Mouse (Mus musculus): ENCODE results near the gene Rpl9-ps6. TPM values are rescaled to one million over a fixed set of nuclear protein-coding genes. Genes with fewer than 3 reads are reported as not detected.
"Not testable (repeated sequence)": the region's sequence is repeated elsewhere in the genome, so short reads cannot be mapped to it uniquely, and the experiment has no call there.

The Rpl9-ps6 gene
- polyA plus RNA-seq, 1 experiment from 2014 or later: 49.6 TPM

DNA sequence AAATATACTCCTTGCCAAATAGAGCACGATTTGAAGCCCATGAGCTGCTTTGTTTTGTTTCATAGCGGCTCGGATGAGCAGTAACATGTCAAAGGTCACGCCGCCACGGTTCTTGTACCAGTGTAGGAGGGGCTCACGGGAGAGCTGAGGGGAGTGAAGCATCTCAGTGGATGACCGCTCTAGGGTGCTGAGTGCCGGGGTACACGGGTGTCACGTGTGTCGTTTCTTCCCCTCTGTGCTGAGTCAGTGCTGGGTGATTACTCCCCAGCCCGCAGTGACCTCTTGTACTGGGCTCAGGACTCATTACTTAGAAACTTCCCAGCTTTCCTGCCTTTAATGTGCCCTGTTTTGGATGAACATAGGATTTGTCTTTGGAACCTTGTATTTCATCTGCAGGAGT, 28.2 kb upstream of the Rpl9-ps6 start:
- no peaks in the 10 kb centered on the region for H3K4me1 ChIP-seq
- H3K9me3 ChIP-seq (replicated peaks): no peaks in the 10 kb centered on the region
- H3K4me3 ChIP-seq (replicated peaks): no peak overlapping the region
- no peak; the same call in 1 of the 2 replicates for ATAC-seq (ENCODE audit: low FRiP score)
- H3K27ac ChIP-seq (replicated peaks): no peak overlapping the region
- no peak overlapping the region for H3K9ac ChIP-seq (replicated peaks)
- H3K36me3 ChIP-seq: peaks cover 22% of the 10 kb centered on the region
- H3K27me3 ChIP-seq (replicated peaks): no peaks in the 10 kb centered on the region
- no peak overlapping the region for H3K4me2 ChIP-seq
- WGBS: 91% methylated on average over 13 of the region's 13 CpGs

DNA sequence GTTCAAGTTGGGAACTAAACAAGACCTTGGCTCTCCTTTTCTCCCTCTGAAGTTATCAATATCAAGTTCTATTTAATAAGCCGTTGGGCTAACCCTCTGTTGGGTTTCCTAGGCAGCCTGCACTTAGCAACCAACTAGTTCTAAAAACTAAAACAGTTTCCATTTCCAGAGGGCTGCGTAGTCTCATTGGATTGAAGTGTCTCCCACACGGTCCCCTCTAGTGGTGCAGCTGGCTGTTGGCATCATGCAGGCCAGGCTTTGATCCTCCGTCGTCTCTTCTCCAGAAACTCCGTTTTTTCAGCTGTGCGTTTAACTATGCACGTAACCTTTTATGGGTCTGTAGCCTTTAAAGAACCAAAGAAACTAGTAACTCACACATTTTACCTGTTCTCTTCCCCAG, 27.1 kb upstream of the Rpl9-ps6 start:
- Histone ChIP-seq H3K9ac (replicated peaks) (no peak overlapping the region), H3K36me3 (peaks cover 18% of the 10 kb centered on the region), H3K4me2 (no peak overlapping the region), H3K27ac (replicated peaks) (no peak overlapping the region), H3K4me1 (peaks cover 6% of the 10 kb centered on the region; the same call in 1 of the 2 replicates), H3K4me3 (replicated peaks) (no peak overlapping the region), H3K9me3 (replicated peaks) (no peaks in the 10 kb centered on the region), H3K27me3 (replicated peaks) (no peaks in the 10 kb centered on the region)
- no peak for ATAC-seq (ENCODE audit: low FRiP score)
- 85% methylated on average over 8 of the region's 8 CpGs for WGBS

- H3K4me3 ChIP-seq (replicated peaks): no peak overlapping the region
- H3K27ac ChIP-seq (replicated peaks): no peak overlapping the region
- no peak overlapping the region for H3K4me2 ChIP-seq
- H3K4me1 ChIP-seq: peaks cover 9% of the 10 kb centered on the region; the same call in 1 of the 2 replicates
- WGBS: 92% methylated on average over 5 of the region's 5 CpGs
- no peak for ATAC-seq (ENCODE audit: low FRiP score)
- H3K27me3 ChIP-seq (replicated peaks): no peaks in the 10 kb centered on the region
- no peak overlapping the region for H3K9ac ChIP-seq (replicated peaks)
- peaks cover 13% of the 10 kb centered on the region for H3K36me3 ChIP-seq
- H3K9me3 ChIP-seq (replicated peaks): no peaks in the 10 kb centered on the region
These were observed 26.6 kb upstream of the Rpl9-ps6 start for GRCm38 (mm10) chr19:32492981-32493380.

GRCm38 (mm10) chr19:32492339-32492738, 26.0 kb upstream of the Rpl9-ps6 start:
- no peak for ATAC-seq (ENCODE audit: low FRiP score)
- Histone ChIP-seq H3K36me3 (peaks cover 12% of the 10 kb centered on the region; the same call in 1 of the 2 replicates), H3K9ac (replicated peaks) (no peak overlapping the region)

GRCm38 (mm10) chr19:32490976-32491375, 24.6 kb upstream of the Rpl9-ps6 start:
- H3K9ac ChIP-seq (replicated peaks): no peak overlapping the region
- 96% methylated on average over 2 of the region's 2 CpGs for WGBS
- H3K4me3 ChIP-seq (replicated peaks): no peak overlapping the region
- no peak overlapping the region for H3K27ac ChIP-seq (replicated peaks)
- no peak for ATAC-seq (ENCODE audit: low FRiP score)
- peaks cover 9% of the 10 kb centered on the region; the same call in 1 of the 2 replicates for H3K36me3 ChIP-seq
- H3K4me1 ChIP-seq: peaks cover 25% of the 10 kb centered on the region
- H3K27me3 ChIP-seq (replicated peaks): no peaks in the 10 kb centered on the region
- no peak overlapping the region for H3K4me2 ChIP-seq
- no peaks in the 10 kb centered on the region for H3K9me3 ChIP-seq (replicated peaks)

More at GRCm38 (mm10) chr19:32492339-32492738, 26.0 kb upstream of the Rpl9-ps6 start:
- Histone ChIP-seq H3K27me3 (replicated peaks) (no peaks in the 10 kb centered on the region), H3K9me3 (replicated peaks) (no peaks in the 10 kb centered on the region), H3K27ac (replicated peaks) (no peak overlapping the region), H3K4me1 (peaks cover 16% of the 10 kb centered on the region), H3K4me3 (replicated peaks) (no peak overlapping the region), H3K4me2 (no peak overlapping the region)
- WGBS: 98% methylated on average over 3 of the region's 3 CpGs

DNA sequence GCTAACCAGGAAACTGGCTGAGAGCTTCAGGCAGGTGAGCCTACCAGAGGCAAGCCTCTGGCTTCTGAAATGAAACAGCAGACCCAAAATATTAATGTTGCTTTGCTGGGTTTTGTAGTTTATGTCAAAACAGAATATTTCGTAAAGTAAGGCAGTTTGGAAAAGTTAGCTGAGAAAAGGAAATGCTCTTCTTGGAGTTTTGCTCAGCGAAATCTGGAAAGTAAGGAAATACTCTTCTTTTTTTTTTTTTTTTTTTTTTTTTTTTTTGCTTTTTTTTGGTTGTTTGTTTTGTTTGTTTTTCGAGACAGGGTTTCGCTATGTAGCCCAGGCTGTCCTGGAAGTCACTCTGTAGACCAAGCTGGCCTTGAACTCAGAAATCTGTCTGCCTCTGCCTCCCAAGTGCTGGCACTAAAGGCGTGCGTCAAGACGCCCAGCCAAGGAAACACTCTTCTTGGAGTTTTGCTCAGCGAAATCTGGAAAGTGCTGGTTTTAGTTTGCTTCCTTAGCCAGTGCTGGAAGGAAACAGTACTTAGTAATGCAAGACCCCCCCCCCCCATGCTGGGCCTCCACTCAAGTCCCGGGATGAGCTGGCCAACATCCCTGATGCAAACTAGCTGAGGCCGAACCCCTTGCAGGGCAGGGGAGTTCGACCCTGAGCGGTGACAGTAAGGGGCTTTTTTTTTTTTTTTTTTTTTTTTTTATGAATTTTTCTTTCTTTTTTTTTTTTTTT, 23.0 kb upstream of the Rpl9-ps6 start:
- no peak overlapping the region for H3K4me2 ChIP-seq
- peaks cover 9% of the 10 kb centered on the region; the same call in 1 of the 2 replicates for H3K36me3 ChIP-seq
- no peaks in the 10 kb centered on the region for H3K27me3 ChIP-seq (replicated peaks)
- H3K9ac ChIP-seq (replicated peaks): no peak overlapping the region
- H3K4me3 ChIP-seq (replicated peaks): no peak overlapping the region
- no peak for ATAC-seq (ENCODE audit: low FRiP score)
- 92% methylated on average over 12 of the region's 12 CpGs for WGBS
- H3K4me1 ChIP-seq: peaks cover 33% of the 10 kb centered on the region
- H3K27ac ChIP-seq (replicated peaks): no peak overlapping the region
- no peaks in the 10 kb centered on the region for H3K9me3 ChIP-seq (replicated peaks)

- no peaks in the 10 kb centered on the region for H3K9me3 ChIP-seq (replicated peaks)
- ATAC-seq (ENCODE audit: low FRiP score): no peak
- peak overlapping the region; percentile 86 for H3K4me2 ChIP-seq
- WGBS: 93% methylated on average over 8 of the region's 8 CpGs
- no peaks in the 10 kb centered on the region for H3K27me3 ChIP-seq (replicated peaks)
- 0 out of 2 replicates have a peak overlapping the region, but pooled peaks have one; percentile 4 for H3K9ac ChIP-seq (replicated peaks)
- peaks cover 33% of the 10 kb centered on the region for H3K4me1 ChIP-seq
- H3K4me3 ChIP-seq (replicated peaks): no peak overlapping the region
- 0 out of 2 replicates have a peak, but pooled peaks cover 6% of the 10 kb centered on the region for H3K36me3 ChIP-seq
- H3K27ac ChIP-seq (replicated peaks): no peak overlapping the region
These were observed 21.3 kb upstream of the Rpl9-ps6 start for GRCm38 (mm10) chr19:32487595-32488255.

DNA sequence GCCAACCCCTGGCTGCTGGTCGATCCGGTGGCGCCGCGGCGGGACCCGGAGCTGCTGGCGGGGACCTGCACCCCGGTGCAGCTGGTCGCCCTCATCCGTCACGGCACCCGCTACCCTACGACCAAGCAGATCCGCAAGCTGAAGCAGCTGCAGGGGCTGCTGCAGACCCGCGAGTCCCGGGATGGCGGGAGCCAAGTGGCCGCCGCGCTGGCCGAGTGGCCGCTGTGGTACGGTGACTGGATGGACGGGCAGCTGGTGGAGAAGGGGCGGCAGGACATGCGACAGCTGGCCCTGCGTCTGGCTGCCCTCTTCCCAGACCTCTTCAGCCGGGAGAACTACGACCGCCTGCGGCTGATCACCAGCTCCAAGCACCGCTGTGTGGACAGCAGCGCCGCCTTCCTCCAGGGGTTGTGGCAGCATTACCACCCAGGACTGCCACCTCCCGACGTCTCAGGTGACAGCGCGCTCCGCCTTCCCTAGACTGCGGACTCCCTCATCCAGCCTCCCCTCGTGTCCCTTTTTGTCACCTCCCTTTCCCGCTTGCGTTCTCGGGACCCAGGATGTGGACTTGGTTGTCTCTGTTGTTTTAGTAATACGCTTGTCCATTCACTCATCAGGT, 19.8 kb upstream of the Rpl9-ps6 start:
- H3K36me3 ChIP-seq; H3K9me3 ChIP-seq (replicated peaks); H3K27me3 ChIP-seq (replicated peaks): not testable (repeated sequence)
- peak; percentile 90 for ATAC-seq (ENCODE audit: low FRiP score)
- H3K27ac ChIP-seq (replicated peaks): peak overlapping the region; percentile 88
- peak overlapping the region; percentile 86 for H3K4me2 ChIP-seq
- H3K9ac ChIP-seq (replicated peaks): peak overlapping the region; percentile 79
- under 1% methylated on average over 46 of the region's 47 CpGs for WGBS
- peaks cover 33% of the 10 kb centered on the region for H3K4me1 ChIP-seq
- peak overlapping the region; percentile 84 for H3K4me3 ChIP-seq (replicated peaks)

- Histone ChIP-seq H3K27ac (replicated peaks) (peak within 1 kb of the TSS; percentile 88), H3K4me3 (replicated peaks) (peak within 1 kb of the TSS; percentile 84), H3K36me3 (no peaks in the 10 kb centered on the region), H3K4me2 (peak within 1 kb of the TSS; percentile 86), H3K9ac (replicated peaks) (peak within 1 kb of the TSS; percentile 79), H3K27me3 (replicated peaks) (no peaks in the 10 kb centered on the region), H3K4me1 (peaks cover 33% of the 10 kb centered on the region), H3K9me3 (replicated peaks) (no peaks in the 10 kb centered on the region)
- ATAC-seq (ENCODE audit: low FRiP score): peak; percentile 97
- under 1% methylated on average over 64 of the region's 64 CpGs for WGBS
These were observed 19.3 kb upstream of the Rpl9-ps6 start, which contains the start of gene Minpp1 for GRCm38 (mm10) chr19:32485681-32486105. Minpp1 (plus strand) TSS chr19:32485769.

DNA sequence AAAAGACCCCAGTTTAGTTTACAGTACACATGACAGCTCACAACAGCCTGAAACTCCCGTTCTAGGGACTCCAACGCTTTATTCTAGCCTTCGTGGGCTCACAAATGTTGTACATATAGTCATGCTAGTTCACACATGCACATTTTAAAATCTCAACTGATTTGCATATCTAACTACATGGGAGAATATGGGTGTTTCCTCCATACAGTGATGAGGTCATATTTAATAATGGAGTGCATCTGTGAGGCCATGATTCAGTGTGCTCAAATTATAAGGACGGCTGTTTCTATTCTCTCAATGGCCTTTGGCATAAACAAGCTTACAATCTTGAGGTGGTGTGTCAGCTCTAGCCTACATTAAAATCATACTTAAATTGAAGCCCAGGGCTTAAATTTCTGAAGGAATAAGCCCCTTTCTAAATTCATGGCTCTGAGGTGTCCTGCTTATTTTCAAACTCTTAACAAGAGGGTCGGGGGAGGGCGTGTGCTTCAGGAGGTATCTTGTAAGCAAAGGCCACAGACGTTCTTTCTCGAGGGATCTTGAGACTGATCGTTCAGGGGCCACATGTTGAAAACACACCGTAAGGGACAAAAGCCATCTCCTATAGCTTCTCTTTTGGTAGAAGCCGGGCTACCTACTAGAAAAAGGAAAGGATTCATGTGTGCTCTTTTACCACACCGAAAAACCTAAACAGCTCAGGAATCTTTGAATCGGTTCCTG, 18.7 kb upstream of the Rpl9-ps6 start:
- H3K9ac ChIP-seq (replicated peaks): peak overlapping the region; percentile 79
- H3K4me3 ChIP-seq (replicated peaks): peak overlapping the region; percentile 84
- peak overlapping the region; percentile 86 for H3K4me2 ChIP-seq
- 18% methylated on average over 13 of the region's 13 CpGs for WGBS
- H3K9me3 ChIP-seq (replicated peaks): no peaks in the 10 kb centered on the region
- peaks cover 33% of the 10 kb centered on the region for H3K4me1 ChIP-seq
- no peaks in the 10 kb centered on the region for H3K36me3 ChIP-seq
- H3K27ac ChIP-seq (replicated peaks): peak overlapping the region; percentile 88
- no peaks in the 10 kb centered on the region for H3K27me3 ChIP-seq (replicated peaks)
- peak; percentile 12; the same call in 1 of the 2 replicates for ATAC-seq (ENCODE audit: low FRiP score)

- Histone ChIP-seq H3K9ac (replicated peaks) (no peak overlapping the region), H3K4me2 (no peak overlapping the region), H3K9me3 (replicated peaks) (no peaks in the 10 kb centered on the region), H3K4me3 (replicated peaks) (no peak overlapping the region), H3K27me3 (replicated peaks) (no peaks in the 10 kb centered on the region), H3K36me3 (no peaks in the 10 kb centered on the region), H3K4me1 (peaks cover 9% of the 10 kb centered on the region), H3K27ac (replicated peaks) (no peak overlapping the region)
- WGBS: 80% methylated on average over 4 of the region's 4 CpGs
- ATAC-seq (ENCODE audit: low FRiP score): no peak
These were observed 15.1 kb upstream of the Rpl9-ps6 start for GRCm38 (mm10) chr19:32481511-32481910.
